Mouse (Mus musculus): ENCODE data around the gene Wdr66. TPM values are rescaled to one million over a fixed set of nuclear protein-coding genes. Genes with fewer than 3 reads are reported as not detected.
"Not testable (repeated sequence)": the region's sequence is repeated elsewhere in the genome, so short reads cannot be mapped to it uniquely, and the experiment has no call there.

Wdr66 gene
- total RNA-seq (2021) = 1 to 10 TPM in 1 of 2 experiments, under 1 TPM in 1; 0.87 to 2.2 TPM
- long read RNA-seq, experiment 1 = 0 reads
- long read RNA-seq, experiment 2, partial matches to known transcripts = 1 of 4 reads
- long read RNA-seq, experiment 2, other reads (novel, unspliced or antisense) = 3 of 4 reads

- DNase-seq = peak; percentile 73 to 77
These were observed at the start of gene Wdr66 for GRCm38 (mm10) chr5:123251834-123252233. Gene Wdr66, plus strand, starts transcription at chr5:123252102.

GRCm38 (mm10) chr5:123202771-123203170, 49.1 kb upstream of the Wdr66 start:
- DNase-seq; intact Hi-C loops (cut with DNase I): not testable (repeated sequence)

More at GRCm38 (mm10) chr5:123251834-123252233, at the start of gene Wdr66:
- intact Hi-C loops (cut with DNase I) = loop anchor here (10.0 kb wide), 1 partner anchor 193 kb away; no protein-coding TSS in a partner anchor

DNA sequence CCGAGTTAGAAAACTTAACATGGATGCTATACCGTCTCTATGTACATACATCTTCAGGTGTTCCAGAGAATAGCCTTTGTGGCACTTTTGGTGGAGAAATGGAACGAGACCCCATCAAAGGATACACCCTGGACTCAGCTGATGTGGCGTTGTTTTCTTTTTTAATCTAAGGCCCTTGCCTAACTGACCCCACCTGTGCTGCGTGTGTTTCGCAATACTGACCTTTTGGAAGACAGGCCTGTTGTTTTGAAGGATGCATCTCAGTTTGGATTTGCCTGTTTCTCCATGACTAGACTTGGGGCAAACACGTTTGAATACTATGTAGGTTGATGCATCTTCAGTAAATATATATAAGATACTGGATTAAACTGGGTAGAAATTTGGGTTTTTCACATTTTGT, 48.3 kb upstream of the Wdr66 start:
- DNase-seq; intact Hi-C loops (cut with DNase I): not testable (repeated sequence)

GRCm38 (mm10) chr5:123222346-123223050, 29.4 kb upstream of the Wdr66 start:
- DNase-seq; intact Hi-C loops (cut with DNase I): not testable (repeated sequence)

GRCm38 (mm10) chr5:123223051-123223410, 28.9 kb upstream of the Wdr66 start:
- DNase-seq = no peak
- intact Hi-C loops (cut with DNase I) = no loop called here

DNA sequence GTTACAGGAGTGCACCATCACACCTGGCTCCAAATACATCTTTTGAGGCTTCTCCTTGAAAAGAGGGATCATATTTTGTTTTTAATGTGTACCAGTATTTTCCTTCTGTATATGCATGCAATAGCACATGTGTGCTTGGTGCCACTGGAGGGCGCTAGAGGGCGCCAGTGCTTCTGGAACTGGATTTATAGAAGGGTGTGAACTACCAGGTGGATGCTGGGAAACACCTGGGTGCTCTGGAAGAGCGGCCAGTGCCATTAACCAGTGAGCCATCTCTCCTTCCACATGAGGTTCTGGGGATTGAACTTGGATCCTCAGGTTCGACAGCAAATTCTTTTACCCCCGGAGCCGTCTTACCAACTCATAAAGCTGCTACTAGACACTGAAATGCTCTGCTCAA, 28.0 kb upstream of the Wdr66 start:
- intact Hi-C loops (cut with DNase I); DNase-seq: not testable (repeated sequence)

GRCm38 (mm10) chr5:123226851-123227250, 25.1 kb upstream of the Wdr66 start:
- DNase-seq = no peak
- intact Hi-C loops (cut with DNase I) = no loop called here

- intact Hi-C loops (cut with DNase I) = no loop called here
- DNase-seq = peak; percentile 93 to 94
These were observed 24.0 kb upstream of the Wdr66 start for GRCm38 (mm10) chr5:123227762-123228523.

DNA sequence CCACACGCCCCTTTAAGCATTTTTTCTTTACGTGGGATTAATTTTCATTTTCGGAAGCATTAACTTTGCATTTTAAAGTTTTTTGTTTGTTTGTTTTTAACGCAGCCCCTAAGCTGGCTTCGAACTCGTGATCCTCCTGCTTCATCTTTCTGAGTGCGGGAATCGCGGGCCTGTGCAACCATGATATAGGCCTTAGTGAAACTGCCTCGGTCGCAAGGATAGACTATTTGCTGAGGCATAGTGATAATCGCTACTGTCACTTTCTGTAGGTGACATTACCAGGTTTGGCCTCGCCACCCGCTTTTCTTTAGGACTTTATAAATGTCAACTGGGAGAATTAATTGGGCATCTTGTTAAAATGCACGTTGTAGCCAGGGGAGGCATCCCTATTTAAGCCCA, 23.4 kb upstream of the Wdr66 start:
- no peak for DNase-seq
- intact Hi-C loops (cut with DNase I) = no loop called here

GRCm38 (mm10) chr5:123229296-123229695, 22.6 kb upstream of the Wdr66 start:
- no peak for DNase-seq
- intact Hi-C loops (cut with DNase I) = no loop called here

- DNase-seq = no peak
- intact Hi-C loops (cut with DNase I) = no loop called here
These were observed 19.7 kb upstream of the Wdr66 start for GRCm38 (mm10) chr5:123232180-123232579.

- DNase-seq = no peak
- intact Hi-C loops (cut with DNase I) = no loop called here
These were observed 16.2 kb upstream of the Wdr66 start for GRCm38 (mm10) chr5:123235731-123236130.

DNA sequence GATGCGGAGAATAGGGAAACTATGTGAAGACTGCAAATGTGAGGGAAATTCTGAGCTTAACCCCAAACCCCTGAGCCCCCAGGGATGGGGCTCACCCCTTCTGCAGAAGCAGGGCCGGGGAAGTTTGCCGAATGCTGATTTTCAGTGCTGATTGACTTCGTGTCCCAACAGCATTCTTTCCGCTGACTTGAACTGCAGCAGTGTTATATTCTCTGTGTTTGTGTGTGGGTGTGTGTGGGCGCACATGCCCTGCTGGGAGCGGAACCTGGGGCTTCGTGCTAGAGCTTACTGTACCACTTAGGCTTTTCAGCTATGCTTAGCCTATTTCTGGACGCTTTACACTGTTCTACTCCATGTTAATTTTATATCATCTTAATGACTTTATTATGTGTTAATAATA, 15.5 kb upstream of the Wdr66 start:
- no peak for DNase-seq
- intact Hi-C loops (cut with DNase I) = no loop called here

- intact Hi-C loops (cut with DNase I) = no loop called here
- DNase-seq = peak; percentile 61 to 65
These were observed 12.4 kb upstream of the Wdr66 start for GRCm38 (mm10) chr5:123239501-123239900.

- intact Hi-C loops (cut with DNase I) = no loop called here
- no peak for DNase-seq
These were observed 6.4 kb upstream of the Wdr66 start for GRCm38 (mm10) chr5:123245518-123245917.

DNA sequence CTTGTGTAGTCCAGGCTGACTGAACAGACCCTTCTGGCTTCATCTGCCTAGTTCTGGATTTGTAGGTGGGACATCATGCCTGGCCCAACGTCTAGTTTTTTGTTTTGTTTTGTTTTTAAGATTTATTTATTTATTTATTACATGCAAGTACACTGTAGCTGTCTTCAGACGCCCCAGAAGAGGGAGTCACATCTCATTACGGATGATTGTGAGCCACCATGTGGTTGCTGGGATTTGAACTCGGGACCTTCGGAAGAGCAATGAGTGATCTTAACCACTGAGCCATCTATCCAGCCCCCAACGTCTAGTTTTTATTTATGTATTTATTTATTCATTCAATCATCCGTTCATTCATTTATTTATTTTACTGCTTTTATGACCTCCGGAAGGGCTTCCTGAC, 512 bp upstream of the Wdr66 start:
- no peak for DNase-seq
- intact Hi-C loops (cut with DNase I) = loop anchor here (10.0 kb wide), 1 partner anchor 193 kb away; no protein-coding TSS in a partner anchor

- DNase-seq = no peak
- intact Hi-C loops (cut with DNase I) = loop anchor here (10.0 kb wide), 1 partner anchor 188 kb away; no protein-coding TSS in a partner anchor
These were observed 5.2 kb downstream of the Wdr66 start for GRCm38 (mm10) chr5:123256841-123257755.

DNA sequence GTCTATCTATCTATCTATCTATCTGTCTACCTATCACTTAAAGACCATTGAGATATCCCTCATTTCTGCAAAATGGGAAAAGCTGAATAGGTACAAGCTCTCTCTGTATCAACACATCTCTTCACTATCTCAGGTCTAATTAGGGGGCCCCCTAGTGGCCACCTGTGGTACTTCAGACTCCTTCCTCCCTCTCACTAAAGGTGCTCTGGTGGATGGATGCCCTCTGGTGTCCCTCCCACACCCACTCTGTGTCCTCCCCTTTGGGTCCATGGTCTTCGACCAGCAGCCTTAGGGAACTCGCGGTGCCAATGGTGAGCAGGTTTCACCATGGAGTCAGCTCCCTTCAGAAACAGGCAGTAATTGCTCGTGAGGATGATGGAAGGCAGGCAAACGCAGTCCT, 7.1 kb downstream of the Wdr66 start:
- intact Hi-C loops (cut with DNase I) = loop anchor here (10.0 kb wide), 1 partner anchor 186 kb away; no protein-coding TSS in a partner anchor
- peak; percentile 28 to 38 for DNase-seq

GRCm38 (mm10) chr5:123260698-123261097, 8.8 kb downstream of the Wdr66 start:
- no peak for DNase-seq
- intact Hi-C loops (cut with DNase I) = no loop called here

DNA sequence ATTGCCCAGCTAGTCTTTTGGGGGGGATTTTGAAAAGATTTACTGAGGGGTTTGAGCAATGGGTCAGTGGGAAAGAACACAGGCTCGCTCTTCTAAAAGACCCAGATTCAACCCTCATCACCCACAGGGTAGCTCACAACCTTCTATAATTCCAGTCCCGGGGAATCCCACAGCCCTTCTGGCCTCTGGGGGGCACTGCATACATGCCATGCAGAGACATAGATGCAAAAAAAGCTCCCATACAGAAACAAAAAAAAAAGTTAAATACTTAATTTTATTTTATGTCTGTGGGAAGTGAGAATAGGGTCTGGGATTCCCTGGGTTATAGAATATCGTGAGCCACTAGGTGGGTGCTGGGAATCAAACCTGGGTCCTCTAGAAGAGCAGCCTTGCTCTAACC, 15.0 kb downstream of the Wdr66 start:
- intact Hi-C loops (cut with DNase I) = no loop called here
- DNase-seq = no peak

Data from gastrocnemius, postnatal 36 days (tissue).